Mouse (Mus musculus) MEL (cell line): Measurements from ENCODE around the gene Cog3.

Experiments used
- BHLHE40 ChIP-seq: IDR thresholded peaks from 2 replicates; pipeline ENCODE4 v1.6.1; 2012; ENCODE audit warnings: low read depth, mild to moderate bottlenecking, inconsistent platforms, low read length, improper control_type of control experiment, borderline replicate concordance
- CHD2 ChIP-seq: IDR thresholded peaks from 2 replicates; pipeline ENCODE4 v1.6.1; 2011; ENCODE audit warnings: low read length, improper control_type of control experiment
- CTCF ChIP-seq, 3 experiments: IDR thresholded peaks in 2 of 3; conservative IDR thresholded peaks in 1 of 3; 2 replicates each; pipeline ENCODE4 v1.5.1; 2011 to 2012; ENCODE audit warnings: low read length in 3 of 3, low read depth in 2 of 3, mild to moderate bottlenecking in 2 of 3, improper control_type of control experiment in 1 of 3, inconsistent platforms in 1 of 3, mixed read lengths in 1 of 3, moderate library complexity in 1 of 3; ENCODE audit not compliant: control insufficient read depth in 1 of 3, insufficient read depth in 1 of 3, poor library complexity in 1 of 3, severe bottlenecking in 1 of 3
- EP300 ChIP-seq, 2 experiments: IDR thresholded peaks; 2 replicates each; pipeline ENCODE4 v1.6.1; 2011; ENCODE audit warnings: improper control_type of control experiment in 2 of 2, low read length in 2 of 2, low read depth in 1 of 2, mild to moderate bottlenecking in 1 of 2
- GATA1 ChIP-seq: IDR thresholded peaks from 2 replicates; pipeline ENCODE4 v1.6.1; 2011; ENCODE audit warnings: low read depth, low read length, improper control_type of control experiment
- HCFC1 ChIP-seq: IDR thresholded peaks from 2 replicates; pipeline ENCODE4 v1.6.1; 2012; ENCODE audit warnings: low read depth, mild to moderate bottlenecking, inconsistent platforms, low read length, improper control_type of control experiment, moderate library complexity
- MAX ChIP-seq: IDR thresholded peaks from 2 replicates; pipeline ENCODE4 v1.6.1; 2011; ENCODE audit warnings: low read length, improper control_type of control experiment
- NRF1 ChIP-seq: IDR thresholded peaks from 2 replicates; pipeline ENCODE4 v1.6.1; 2014; ENCODE audit warnings: low read depth, mild to moderate bottlenecking, inconsistent platforms, low read length, improper control_type of control experiment, moderate library complexity; ENCODE audit not compliant: poor library complexity, insufficient read depth, severe bottlenecking
- POLR2A ChIP-seq, 2 experiments: IDR thresholded peaks; 2 replicates each; pipeline ENCODE4 v1.6.1; 2011 to 2012; ENCODE audit warnings: low read length in 2 of 2, mild to moderate bottlenecking in 2 of 2, control low read depth in 1 of 2, improper control_type of control experiment in 1 of 2, low read depth in 1 of 2, moderate library complexity in 1 of 2; ENCODE audit not compliant: control insufficient read depth in 1 of 2, insufficient read depth in 1 of 2, poor library complexity in 1 of 2
- TBP ChIP-seq: IDR thresholded peaks from 2 replicates; pipeline ENCODE4 v1.8.0; 2011; ENCODE audit warnings: low read depth, low read length, improper control_type of control experiment
- TCF12 ChIP-seq: IDR thresholded peaks from 2 replicates; pipeline ENCODE4 v1.6.1; 2014; ENCODE audit warnings: low read depth, mild to moderate bottlenecking, inconsistent platforms, low read length, improper control_type of control experiment, moderate library complexity
- UBTF ChIP-seq: IDR thresholded peaks from 2 replicates; pipeline ENCODE4 v1.6.1; 2012; ENCODE audit warnings: low read depth, mild to moderate bottlenecking, inconsistent platforms, low read length, improper control_type of control experiment, moderate library complexity, borderline replicate concordance; ENCODE audit not compliant: insufficient read depth
- USF1 ChIP-seq: IDR thresholded peaks from 2 replicates; pipeline ENCODE4 v1.6.1; 2014; ENCODE audit warnings: low read depth, mild to moderate bottlenecking, inconsistent platforms, low read length, improper control_type of control experiment, moderate library complexity
- ZKSCAN1 ChIP-seq: IDR thresholded peaks from 2 replicates; pipeline ENCODE4 v1.6.1; 2012; ENCODE audit warnings: low read depth, mild to moderate bottlenecking, inconsistent platforms, low read length, improper control_type of control experiment, moderate library complexity

- no peak for TF ChIP-seq TCF12
- TF ChIP-seq POLR2A (IDR thresholded peaks at IDR 0.05; ENCODE audit: control insufficient read depth in 1 of 2, insufficient read depth in 1 of 2, low read depth in 1 of 2, low read length in 2 of 2, poor library complexity in 1 of 2) = no peak
- no peak for TF ChIP-seq BHLHE40
- TF ChIP-seq CTCF (IDR thresholded peaks at IDR 0.05 in 2 of 3, conservative IDR thresholded peaks at IDR 0.05 in 1 of 3; ENCODE audit: control insufficient read depth in 1 of 3, insufficient read depth in 1 of 3, low read depth in 2 of 3, low read length in 3 of 3, poor library complexity in 1 of 3, severe bottlenecking in 1 of 3) = no peak
- TF ChIP-seq HCFC1 = no peak
- no peak for TF ChIP-seq ZKSCAN1
- no peak for TF ChIP-seq USF1
- TF ChIP-seq TBP = no peak
- no peak for TF ChIP-seq GATA1
- no peak for TF ChIP-seq MAX
- TF ChIP-seq NRF1 = no peak
- TF ChIP-seq UBTF = no peak
- TF ChIP-seq CHD2 = no peak
- TF ChIP-seq EP300 (IDR thresholded peaks at IDR 0.05; ENCODE audit: low read depth in 1 of 2, low read length in 2 of 2) = no peak
Measured at GRCm38 (mm10) chr14:75757821-75758220, 3.5 kb upstream of the Cog3 start.
